Mouse (Mus musculus) limb, embryonic 12.5 days (tissue): ENCODE data around the gene Fgf9. TPM values are rescaled to one million over a fixed set of nuclear protein-coding genes. Genes with fewer than 3 reads are reported as not detected.

Experiments used
- ATAC-seq: fragments of 200-750 bp; cut with Nextera tagmentation; 2 replicates; pipeline ENCODE4 v1.8.0; 2017; ENCODE audit warnings: low read depth, moderate TSS enrichment; ENCODE audit not compliant: insufficient number of reproducible peaks, insufficient read depth, low FRiP score, low TSS enrichment
- H3K27ac ChIP-seq: fragments of 300-500 bp; sonication (generic); 2 replicates; pipeline ENCODE4 v1.5.1; 2016; ENCODE audit warnings: mild to moderate bottlenecking, moderate library complexity
- H3K27me3 ChIP-seq: fragments of 300-500 bp; sonication (generic); 2 replicates; pipeline ENCODE4 v1.6.1; 2016; ENCODE audit warnings: mild to moderate bottlenecking, moderate library complexity
- H3K36me3 ChIP-seq: fragments of 300-500 bp; sonication (generic); 2 replicates; pipeline ENCODE4 v1.6.1; 2016; ENCODE audit warnings: mild to moderate bottlenecking, moderate library complexity
- H3K4me1 ChIP-seq: fragments of 300-500 bp; sonication (generic); replicated peaks from 2 replicates; pipeline ENCODE4 v1.6.1; 2016
- H3K4me2 ChIP-seq: fragments of 300-500 bp; sonication (generic); 2 replicates; pipeline ENCODE4 v1.6.1; 2016; ENCODE audit warnings: mild to moderate bottlenecking, moderate library complexity
- H3K4me3 ChIP-seq: fragments of 300-500 bp; sonication (generic); replicated peaks from 2 replicates; pipeline ENCODE4 v1.5.1; 2016; ENCODE audit warnings: mild to moderate bottlenecking
- H3K9ac ChIP-seq: fragments of 300-500 bp; sonication (generic); replicated peaks from 2 replicates; pipeline ENCODE4 v1.6.1; 2016; ENCODE audit warnings: mild to moderate bottlenecking, moderate library complexity
- H3K9me3 ChIP-seq: fragments of 300-500 bp; sonication (generic); 2 replicates; pipeline ENCODE4 v1.6.1; 2016; ENCODE audit warnings: mild to moderate bottlenecking, moderate library complexity
- WGBS: fragments of 180-500 bp; shearing (Covaris S2); methylation state at CpG from one replicate; pipeline ENCODE4 v1.1.7; 2016; 5-methylcytosine and 5-hydroxymethylcytosine counted together
- polyA plus RNA-seq: library from polyadenylated mRNA; unstranded; fragments of >200 nt; fragmentation: Nextera tagmentation; extraction: Ambion mirVana; gene quantifications from 2 replicates; pipeline ENCODE4 v1.2.1, GENCODE M21; 2016

The Fgf9 gene
- polyA plus RNA-seq, result 12.4 and 14.7 TPM in 2 replicates

DNA sequence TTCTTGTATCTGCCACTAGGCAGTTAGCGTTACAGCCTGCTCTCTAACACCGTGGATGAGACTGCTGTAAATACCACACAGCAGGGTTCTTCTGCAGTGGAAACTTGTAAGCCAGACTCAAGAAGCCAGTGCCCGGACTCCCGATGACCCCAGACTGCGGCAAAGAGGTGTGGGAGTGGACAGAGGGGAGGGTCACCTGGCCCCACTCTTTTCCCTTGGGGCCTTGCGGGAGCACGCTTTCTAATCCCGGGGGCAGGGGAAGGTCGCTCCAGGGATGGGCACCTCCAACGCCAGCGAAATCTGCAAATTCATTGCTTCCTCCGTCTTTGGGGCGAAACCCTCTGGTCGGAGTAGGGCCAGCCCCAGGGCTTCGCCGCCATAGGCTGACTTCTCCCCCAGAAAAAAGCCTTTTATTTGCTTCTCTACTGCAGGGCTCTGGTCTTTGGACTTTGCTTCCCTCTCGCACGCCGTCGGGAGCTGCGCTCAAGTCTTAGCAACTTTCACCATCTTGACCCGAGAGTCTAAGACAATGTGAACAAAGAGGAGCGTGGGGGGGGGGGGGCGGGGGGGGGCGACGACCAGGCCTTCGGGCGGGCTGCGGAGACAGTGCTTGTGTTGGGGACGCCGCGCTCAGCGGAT lies at the start of gene Fgf9:
Gene Fgf9 (plus strand): TSS at position 67 of the 639 bp plus-strand sequence.
- peak within 1 kb of the TSS; percentile 65 for H3K9ac ChIP-seq
- peaks cover 40% of the 10 kb centered on the region for H3K4me1 ChIP-seq
- H3K4me3 ChIP-seq, result peak within 1 kb of the TSS; percentile 58
- WGBS, result under 1% methylated on average over 33 of the region's 33 CpGs
- no peak; the same call in 1 of the 2 replicates for ATAC-seq
- no peaks in the 10 kb centered on the region for H3K9me3 ChIP-seq
- peak within 1 kb of the TSS; percentile 95 for H3K4me2 ChIP-seq
- no peaks in the 10 kb centered on the region for H3K36me3 ChIP-seq
- peaks cover 67% of the 10 kb centered on the region for H3K27me3 ChIP-seq
- peak within 1 kb of the TSS; percentile 35; the same call in 1 of the 2 replicates for H3K27ac ChIP-seq

GRCm38 (mm10) chr14:58034567-58034966 lies 35.8 kb upstream of the Fgf9 start:
- H3K4me3 ChIP-seq, result no peak overlapping the region
- H3K27me3 ChIP-seq, result no peaks in the 10 kb centered on the region
- H3K9ac ChIP-seq, result no peak overlapping the region
- no peak for ATAC-seq
- no peaks in the 10 kb centered on the region for H3K9me3 ChIP-seq
- H3K4me1 ChIP-seq, result peaks cover 9% of the 10 kb centered on the region; the same call in 1 of the 2 replicates
- WGBS, result 11% methylated on average over 8 of the region's 8 CpGs
- H3K4me2 ChIP-seq, result no peak overlapping the region
- no peaks in the 10 kb centered on the region for H3K36me3 ChIP-seq
- no peak overlapping the region for H3K27ac ChIP-seq

DNA sequence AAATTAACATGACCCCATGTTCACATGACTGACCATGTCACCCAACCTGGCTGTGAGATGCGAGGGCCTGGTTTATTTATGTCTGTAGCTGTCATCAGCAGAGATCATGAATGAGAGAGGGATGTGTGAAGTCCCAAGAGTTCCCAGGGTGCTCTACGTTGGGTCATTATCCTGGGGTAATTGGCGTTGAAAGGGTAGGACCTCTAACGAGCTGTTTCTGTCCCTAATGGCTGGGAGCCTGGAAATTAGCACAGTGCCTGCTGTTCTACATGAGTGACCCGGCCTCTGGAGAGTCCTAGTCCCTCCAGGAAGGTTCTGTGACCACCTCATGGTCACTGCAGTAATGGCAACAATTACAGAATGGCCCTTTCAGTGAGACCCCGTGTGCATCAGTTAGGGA lies 34.2 kb upstream of the Fgf9 start:
- no peak overlapping the region for H3K4me2 ChIP-seq
- no peak overlapping the region for H3K9ac ChIP-seq
- H3K36me3 ChIP-seq, result no peaks in the 10 kb centered on the region
- peaks cover 9% of the 10 kb centered on the region; the same call in 1 of the 2 replicates for H3K4me1 ChIP-seq
- H3K4me3 ChIP-seq, result no peak overlapping the region
- H3K9me3 ChIP-seq, result no peaks in the 10 kb centered on the region
- 12% methylated on average over 6 of the region's 6 CpGs for WGBS
- ATAC-seq, result no peak
- H3K27me3 ChIP-seq, result no peaks in the 10 kb centered on the region
- H3K27ac ChIP-seq, result no peak overlapping the region

- Histone ChIP-seq H3K4me3 (no peak overlapping the region), H3K4me1 (no peaks in the 10 kb centered on the region), H3K4me2 (no peak overlapping the region), H3K9me3 (no peaks in the 10 kb centered on the region), H3K27me3 (no peaks in the 10 kb centered on the region), H3K27ac (no peak overlapping the region), H3K9ac (no peak overlapping the region), H3K36me3 (no peaks in the 10 kb centered on the region)
- ATAC-seq, result no peak
- WGBS, result 83% methylated on average over 4 of the region's 4 CpGs
Measured at GRCm38 (mm10) chr14:58046639-58047284, 23.6 kb upstream of the Fgf9 start.

DNA sequence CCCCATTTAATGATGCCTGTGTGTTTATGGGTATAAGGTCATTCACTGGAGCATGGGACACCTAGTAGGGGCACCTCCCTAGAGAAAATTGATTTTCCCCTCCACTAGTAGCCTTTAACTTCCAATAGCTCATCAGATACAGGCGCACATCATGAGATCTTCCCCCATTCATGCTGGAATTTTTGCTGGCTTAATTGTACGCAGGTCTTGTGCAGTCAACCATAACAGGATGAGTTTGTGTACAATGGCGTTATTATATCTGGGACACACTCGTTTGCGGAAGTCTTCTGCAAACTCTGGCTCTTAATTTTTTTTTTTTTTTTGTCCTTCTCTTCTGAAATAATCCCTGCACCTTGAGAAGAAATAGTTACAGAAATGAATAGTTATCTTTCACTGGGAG lies 19.7 kb upstream of the Fgf9 start:
- Histone ChIP-seq H3K4me1 (no peaks in the 10 kb centered on the region), H3K9ac (no peak overlapping the region), H3K4me3 (no peak overlapping the region), H3K4me2 (no peak overlapping the region), H3K9me3 (no peaks in the 10 kb centered on the region), H3K27ac (no peak overlapping the region), H3K27me3 (no peaks in the 10 kb centered on the region), H3K36me3 (no peaks in the 10 kb centered on the region)
- no peak for ATAC-seq
- 95% methylated on average over 5 of the region's 5 CpGs for WGBS

- H3K9me3 ChIP-seq, result no peaks in the 10 kb centered on the region
- H3K27me3 ChIP-seq, result peaks cover 39% of the 10 kb centered on the region
- no peak overlapping the region for H3K4me2 ChIP-seq
- no peak overlapping the region for H3K4me3 ChIP-seq
- no peaks in the 10 kb centered on the region for H3K36me3 ChIP-seq
- H3K9ac ChIP-seq, result no peak overlapping the region
- H3K4me1 ChIP-seq, result peaks cover 13% of the 10 kb centered on the region
- WGBS, result 60% methylated on average over 2 of the region's 2 CpGs
- H3K27ac ChIP-seq, result no peak overlapping the region
- no peak for ATAC-seq
Measured at GRCm38 (mm10) chr14:58067586-58067985, 2.8 kb upstream of the Fgf9 start.

- ATAC-seq, result no peak
- Histone ChIP-seq H3K36me3 (no peaks in the 10 kb centered on the region), H3K27ac (no peak overlapping the region), H3K9me3 (no peaks in the 10 kb centered on the region), H3K4me2 (no peak overlapping the region), H3K4me3 (no peak overlapping the region), H3K27me3 (peaks cover 48% of the 10 kb centered on the region), H3K4me1 (peaks cover 20% of the 10 kb centered on the region), H3K9ac (no peak overlapping the region)
- 81% methylated on average over 1 of the region's 1 CpGs for WGBS
Measured at GRCm38 (mm10) chr14:58068641-58069040, 1.7 kb upstream of the Fgf9 start.

DNA sequence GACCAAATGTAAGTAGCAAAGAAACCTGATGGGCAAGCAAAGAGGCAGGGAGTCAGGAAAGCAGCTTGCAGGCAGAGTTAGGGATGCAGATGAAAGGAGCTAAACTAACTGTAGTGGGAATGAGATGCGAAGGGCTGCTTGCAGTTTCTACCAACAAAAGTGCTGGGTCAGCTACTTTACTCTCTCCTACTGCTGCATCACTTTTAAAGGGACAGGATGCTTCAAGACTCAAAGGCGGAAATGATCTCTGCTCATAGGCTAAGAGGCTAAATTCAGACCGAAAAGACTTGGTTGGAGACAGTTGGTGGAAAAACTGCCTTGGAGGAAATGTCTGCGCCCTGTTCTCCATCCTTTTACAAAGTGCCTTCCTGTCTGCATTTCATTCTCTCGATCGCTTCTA lies 420 bp upstream of the Fgf9 start:
- no peak for ATAC-seq
- Histone ChIP-seq H3K27me3 (peaks cover 61% of the 10 kb centered on the region), H3K4me2 (peak overlapping the region; percentile 95), H3K9me3 (no peaks in the 10 kb centered on the region), H3K4me3 (peak overlapping the region; percentile 58), H3K36me3 (no peaks in the 10 kb centered on the region), H3K4me1 (peaks cover 33% of the 10 kb centered on the region), H3K27ac (no peak overlapping the region), H3K9ac (no peak overlapping the region)
- 1% methylated on average over 6 of the region's 6 CpGs for WGBS

- ATAC-seq, result no peak
- H3K9me3 ChIP-seq, result no peaks in the 10 kb centered on the region
- WGBS, result under 1% methylated on average over 31 of the region's 31 CpGs
- peak overlapping the region; percentile 35; the same call in 1 of the 2 replicates for H3K27ac ChIP-seq
- no peaks in the 10 kb centered on the region for H3K36me3 ChIP-seq
- peaks cover 44% of the 10 kb centered on the region for H3K4me1 ChIP-seq
- H3K9ac ChIP-seq, result peak overlapping the region; percentile 65
- H3K4me2 ChIP-seq, result peak overlapping the region; percentile 95
- peak overlapping the region; percentile 58 for H3K4me3 ChIP-seq
- H3K27me3 ChIP-seq, result peaks cover 73% of the 10 kb centered on the region
Measured at GRCm38 (mm10) chr14:58071120-58071641, 834 bp downstream of the Fgf9 start.

DNA sequence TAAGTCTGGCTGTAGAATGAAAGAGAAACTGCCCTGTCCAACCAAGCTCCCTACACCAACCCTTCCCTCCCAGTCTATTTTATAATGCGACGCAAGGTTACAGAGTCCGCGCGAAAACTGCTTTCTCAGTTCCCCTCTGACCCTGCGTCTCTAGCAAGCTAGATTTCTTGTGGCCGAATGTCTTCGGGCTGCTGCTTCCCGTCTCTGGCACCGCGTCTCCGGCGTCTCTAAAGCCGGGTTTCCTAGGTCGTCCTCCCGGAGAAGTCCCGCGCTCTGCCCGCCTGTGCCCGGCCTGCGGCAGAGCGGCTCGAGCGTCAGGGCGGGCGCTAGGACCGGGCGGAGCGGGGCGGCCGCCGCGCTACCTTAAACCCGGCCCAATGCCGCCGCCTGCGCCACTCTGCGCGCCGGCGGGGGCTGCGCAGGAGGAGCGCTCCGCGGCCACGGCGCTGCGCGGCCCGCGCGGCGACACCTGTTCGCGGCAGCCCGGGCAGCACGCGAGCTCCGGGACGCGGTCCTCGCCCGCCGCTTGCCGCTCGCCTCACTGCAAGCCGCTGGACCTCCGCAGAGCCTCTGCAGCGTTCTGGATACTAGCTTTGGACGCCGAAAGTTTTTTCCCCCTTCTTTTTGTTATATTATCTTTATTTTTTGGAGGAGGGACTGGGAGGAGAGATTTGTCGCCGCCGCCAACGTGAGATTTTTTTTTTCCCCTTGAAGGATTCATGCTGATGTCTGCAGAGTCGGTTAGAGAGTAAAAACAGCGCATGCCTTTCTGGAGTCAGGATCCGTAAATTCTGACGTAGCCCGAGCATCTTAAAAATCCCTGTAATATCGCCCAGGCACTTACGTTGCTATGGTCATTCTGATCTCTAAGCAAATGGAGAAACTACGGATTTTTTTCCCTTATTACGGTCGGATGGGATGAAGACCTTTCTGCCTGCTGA lies 1.8 kb downstream of the Fgf9 start:
- peak; percentile 60; the same call in 1 of the 2 replicates for ATAC-seq
- no peaks in the 10 kb centered on the region for H3K9me3 ChIP-seq
- peaks cover 50% of the 10 kb centered on the region for H3K4me1 ChIP-seq
- under 1% methylated on average over 68 of the region's 85 CpGs for WGBS
- H3K9ac ChIP-seq, result peak overlapping the region; percentile 65
- peaks cover 82% of the 10 kb centered on the region for H3K27me3 ChIP-seq
- H3K4me3 ChIP-seq, result peak overlapping the region; percentile 58
- H3K27ac ChIP-seq, result peak overlapping the region; percentile 50; the same call in 1 of the 2 replicates
- H3K4me2 ChIP-seq, result peak overlapping the region; percentile 95
- H3K36me3 ChIP-seq, result no peaks in the 10 kb centered on the region
